Mouse (Mus musculus): ENCODE results near the gene Cd2.

Cd2 gene

GRCm38 (mm10) chr3:101228868-101229550 lies 58.7 kb downstream of the Cd2 start:
- peak; percentile 79 for DNase-seq (ENCODE audit: low read depth)

GRCm38 (mm10) chr3:101228066-101228465 lies 59.7 kb downstream of the Cd2 start:
- DNase-seq (ENCODE audit: low read depth): no peak

All from induced T-regulatory cell, adult 2 months (primary cell).